Mouse (Mus musculus) kidney, postnatal 0 days (tissue): ENCODE results near the gene Grm3. TPM values are rescaled to one million over a fixed set of nuclear protein-coding genes. Genes with fewer than 3 reads are reported as not detected.

Experiments used
- ATAC-seq: fragments of 200-750 bp; cut with Nextera tagmentation; replicated peaks from 2 replicates; pipeline ENCODE4 v1.8.0; 2017; ENCODE audit warnings: low read depth, moderate number of reproducible peaks, moderate TSS enrichment, moderate library complexity; ENCODE audit not compliant: low FRiP score
- DNase-seq: peaks from one replicate; pipeline ENCODE4 v3.0.0-alpha.2; 2016; ENCODE audit warnings: low spot score
- H3K27ac ChIP-seq: fragments of 300-500 bp; sonication (generic); 2 replicates; pipeline ENCODE4 v1.5.1; 2014; ENCODE audit warnings: mild to moderate bottlenecking
- H3K27me3 ChIP-seq: fragments of 300-500 bp; sonication (generic); 2 replicates; pipeline ENCODE4 v1.6.1; 2014; ENCODE audit warnings: low read length, mixed read lengths; ENCODE audit not compliant: insufficient read depth
- H3K36me3 ChIP-seq: fragments of 300-500 bp; sonication (generic); 2 replicates; pipeline ENCODE4 v1.6.1; 2014; ENCODE audit warnings: low read length, mixed read lengths; ENCODE audit not compliant: insufficient read depth
- H3K4me1 ChIP-seq: fragments of 300-500 bp; sonication (generic); replicated peaks from 2 replicates; pipeline ENCODE4 v1.6.1; 2014; ENCODE audit warnings: antibody characterized with exemption, low read length, mixed read lengths; ENCODE audit not compliant: insufficient read depth
- H3K4me2 ChIP-seq: fragments of 300-500 bp; sonication (generic); 2 replicates; pipeline ENCODE4 v1.6.1; 2014; ENCODE audit warnings: mild to moderate bottlenecking, low read length, moderate library complexity, mixed read lengths
- H3K4me3 ChIP-seq: fragments of 300-500 bp; sonication (generic); replicated peaks from 2 replicates; pipeline ENCODE4 v1.5.1; 2014; ENCODE audit warnings: low read depth, low read length
- H3K9ac ChIP-seq: fragments of 300-500 bp; sonication (generic); 2 replicates; pipeline ENCODE4 v1.6.1; 2014; ENCODE audit warnings: low read depth, low read length
- H3K9me3 ChIP-seq: fragments of 300-500 bp; sonication (generic); replicated peaks from 2 replicates; pipeline ENCODE4 v1.6.1; 2016; ENCODE audit warnings: low read length, inconsistent platforms, mixed read lengths
- CTCF ChIP-seq: IDR thresholded peaks from 2 replicates; pipeline ENCODE4 v1.5.1; 2016; ENCODE audit warnings: antibody characterized with exemption, low read depth, mild to moderate bottlenecking, moderate library complexity
- WGBS: fragments of 180-500 bp; shearing (Covaris S2); extraction: QIAGEN DNeasy Blood & Tissue Kit; methylation state at CpG from one replicate; pipeline ENCODE4 v1.1.7; 2014; 5-methylcytosine and 5-hydroxymethylcytosine counted together
- polyA plus RNA-seq: library from polyadenylated mRNA; unstranded; fragments of >200 nt; fragmentation: Nextera tagmentation; extraction: Ambion mirVana; gene quantifications from 2 replicates; pipeline ENCODE4 v1.2.1, GENCODE M21; 2015

Gene Grm3
- 0.13 and 0.30 TPM in 2 replicates for polyA plus RNA-seq

DNA sequence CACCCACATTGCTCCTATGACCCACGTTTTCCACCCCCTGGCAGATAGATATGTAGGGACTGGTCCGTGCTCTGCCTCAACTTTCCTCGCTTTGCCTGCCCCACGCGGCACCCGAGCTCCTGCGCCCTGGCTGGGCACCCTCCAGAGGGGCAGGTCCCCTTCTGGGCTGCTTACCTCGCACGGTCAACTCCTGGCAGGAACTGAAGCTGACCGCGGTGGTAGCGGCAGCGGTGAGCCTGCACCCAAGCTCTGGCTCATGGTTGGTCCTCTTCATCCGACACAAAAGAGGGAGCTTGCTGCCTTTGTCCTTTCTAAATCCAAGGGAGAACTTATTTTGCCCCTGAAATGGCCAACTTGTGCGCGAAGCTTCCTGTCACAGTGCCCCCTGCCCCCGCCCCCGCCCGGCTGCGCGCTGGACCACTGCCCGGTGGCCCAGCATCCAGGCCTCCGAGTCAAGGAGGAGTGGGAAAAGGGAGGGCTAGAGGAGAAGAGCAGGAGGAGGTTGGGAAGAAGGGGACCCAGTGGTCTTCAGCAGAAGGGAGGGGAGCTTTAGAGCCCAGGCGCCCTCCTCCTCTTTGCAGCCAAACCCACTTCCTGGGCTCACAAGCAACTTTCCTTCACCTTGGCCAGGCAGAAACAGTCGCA is at the start of gene Grm3:
Grm3 (minus strand) TSS at position 215 of the 645 bp plus-strand sequence.
- peak; percentile 4 for DNase-seq
- no peak within 1 kb of the TSS for H3K27ac ChIP-seq
- H3K4me3 ChIP-seq, result peak within 1 kb of the TSS; percentile 34
- H3K4me1 ChIP-seq, result peaks cover 11% of the 10 kb centered on the region
- peak within 1 kb of the TSS; percentile 73 for H3K4me2 ChIP-seq
- ATAC-seq, result 0 out of 2 replicates have a peak, but pooled peaks have one; percentile 20
- 1% methylated on average over 25 of the region's 25 CpGs for WGBS
- H3K36me3 ChIP-seq, result no peaks in the 10 kb centered on the region
- no peak within 1 kb of the TSS for H3K9ac ChIP-seq
- H3K27me3 ChIP-seq, result peaks cover 10% of the 10 kb centered on the region; the same call in 1 of the 2 replicates
- no peak for TF ChIP-seq CTCF
- H3K9me3 ChIP-seq, result no peaks in the 10 kb centered on the region

DNA sequence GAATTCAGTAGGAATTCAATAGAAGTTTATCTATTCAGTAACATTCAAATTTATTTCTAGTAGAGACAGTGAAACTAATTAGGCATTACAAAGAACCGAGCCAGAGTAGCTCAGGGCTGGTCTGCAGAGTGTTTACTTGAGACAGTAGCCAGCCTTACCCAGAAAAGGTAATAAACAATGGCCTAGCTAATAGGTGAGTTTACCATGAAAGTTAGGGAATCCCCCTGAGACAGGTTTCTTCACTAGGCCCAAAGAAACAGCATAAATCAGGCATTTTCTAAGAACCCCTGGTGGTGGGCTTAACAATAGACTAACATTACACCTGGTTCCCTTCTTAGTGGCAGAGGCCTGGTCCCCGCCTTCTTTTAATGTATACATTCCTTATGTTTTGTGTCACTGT is 30.8 kb upstream of the Grm3 start:
- H3K9ac ChIP-seq, result no peak overlapping the region
- ATAC-seq (no peak), DNase-seq (no peak)
- WGBS, result 71% methylated on average over 2 of the region's 2 CpGs
- TF ChIP-seq CTCF, result no peak
- no peaks in the 10 kb centered on the region for H3K4me1 ChIP-seq
- no peaks in the 10 kb centered on the region for H3K36me3 ChIP-seq
- H3K27ac ChIP-seq, result no peak overlapping the region
- H3K27me3 ChIP-seq, result no peaks in the 10 kb centered on the region
- no peaks in the 10 kb centered on the region for H3K9me3 ChIP-seq
- no peak overlapping the region for H3K4me3 ChIP-seq
- H3K4me2 ChIP-seq, result no peak overlapping the region

DNA sequence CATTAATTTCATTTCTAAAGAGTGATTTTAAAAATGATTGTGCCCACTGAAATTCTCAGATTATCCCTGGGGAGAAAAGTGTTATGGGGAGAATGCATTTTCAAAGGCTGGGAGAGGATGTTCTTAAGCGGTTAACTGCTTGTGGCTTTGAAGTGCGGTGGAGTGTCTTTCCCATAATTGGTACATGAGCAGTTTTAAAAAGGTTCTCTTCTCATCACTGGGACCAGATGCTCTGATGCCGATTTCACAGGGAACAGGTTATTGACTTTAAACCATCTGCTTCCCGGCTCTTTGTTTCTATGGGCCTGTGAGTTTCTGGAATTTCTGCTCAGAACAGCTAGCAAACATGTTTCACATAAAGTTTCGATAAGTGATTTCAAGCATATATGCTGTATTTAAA is 23.2 kb upstream of the Grm3 start:
- DNase-seq, result no peak
- no peak for ATAC-seq
- H3K4me3 ChIP-seq, result no peak overlapping the region
- no peaks in the 10 kb centered on the region for H3K4me1 ChIP-seq
- H3K9me3 ChIP-seq, result no peaks in the 10 kb centered on the region
- H3K4me2 ChIP-seq, result no peak overlapping the region
- TF ChIP-seq CTCF, result no peak
- no peaks in the 10 kb centered on the region for H3K36me3 ChIP-seq
- no peak overlapping the region for H3K9ac ChIP-seq
- 66% methylated on average over 5 of the region's 5 CpGs for WGBS
- H3K27me3 ChIP-seq, result no peaks in the 10 kb centered on the region
- H3K27ac ChIP-seq, result no peak overlapping the region

DNA sequence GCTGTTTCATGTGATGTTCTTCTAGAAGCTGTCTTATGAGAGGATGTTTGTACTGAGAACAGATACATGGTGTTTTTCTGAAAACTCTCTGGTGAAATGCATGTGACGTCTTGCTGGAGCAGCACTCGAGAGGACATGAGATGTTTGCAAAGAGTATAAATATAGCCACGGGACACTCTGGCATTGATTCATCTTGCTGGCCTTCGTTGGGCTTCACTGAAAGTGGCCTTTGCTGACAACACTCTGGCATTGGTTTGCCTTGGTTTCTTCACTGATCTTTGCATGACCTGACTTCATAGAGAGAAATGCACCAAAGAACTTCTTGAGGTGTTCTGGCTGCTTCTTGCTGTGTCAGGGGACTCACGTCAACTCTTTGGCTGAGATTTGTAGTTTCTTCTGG is 19.1 kb upstream of the Grm3 start:
- WGBS, result 86% methylated on average over 5 of the region's 5 CpGs
- Histone ChIP-seq H3K9me3 (no peaks in the 10 kb centered on the region), H3K27me3 (no peaks in the 10 kb centered on the region), H3K36me3 (no peaks in the 10 kb centered on the region), H3K4me1 (no peaks in the 10 kb centered on the region), H3K27ac (no peak overlapping the region), H3K9ac (no peak overlapping the region), H3K4me3 (no peak overlapping the region), H3K4me2 (no peak overlapping the region)
- ATAC-seq (no peak), DNase-seq (no peak)
- no peak for TF ChIP-seq CTCF

DNA sequence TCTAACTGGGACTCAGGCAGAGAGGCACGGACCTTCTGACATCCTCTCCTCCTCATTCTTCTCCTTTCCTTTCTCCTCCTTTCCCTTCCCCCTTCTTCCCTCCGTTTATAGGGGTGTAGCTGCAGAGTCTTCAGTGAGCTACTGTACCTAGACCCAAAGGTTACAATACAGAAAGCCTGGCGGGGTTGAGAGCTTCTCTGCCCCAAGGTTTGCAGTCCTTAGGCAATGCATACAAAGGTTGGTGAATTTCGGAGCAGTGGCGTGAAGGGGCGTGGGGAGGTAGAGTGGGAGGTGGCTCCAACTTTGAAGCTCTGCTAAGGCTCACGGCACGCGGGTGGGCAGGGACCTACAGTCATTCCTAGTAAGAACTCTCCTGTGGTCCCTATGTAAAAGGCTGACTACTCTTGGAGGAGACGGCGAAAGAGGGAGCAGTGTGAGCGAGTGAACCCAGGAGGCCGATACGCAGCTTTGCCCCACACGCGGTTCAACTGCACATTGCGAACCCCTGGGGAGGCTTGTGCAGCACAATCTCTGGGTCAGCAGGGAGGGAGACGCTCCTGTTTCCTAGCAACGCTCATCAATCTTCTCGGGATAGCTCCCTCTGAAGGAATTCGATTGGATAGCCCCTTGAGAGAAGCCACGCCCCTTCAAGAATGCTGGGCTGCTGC is 765 bp upstream of the Grm3 start:
- WGBS, result under 1% methylated on average over 22 of the region's 22 CpGs

DNA sequence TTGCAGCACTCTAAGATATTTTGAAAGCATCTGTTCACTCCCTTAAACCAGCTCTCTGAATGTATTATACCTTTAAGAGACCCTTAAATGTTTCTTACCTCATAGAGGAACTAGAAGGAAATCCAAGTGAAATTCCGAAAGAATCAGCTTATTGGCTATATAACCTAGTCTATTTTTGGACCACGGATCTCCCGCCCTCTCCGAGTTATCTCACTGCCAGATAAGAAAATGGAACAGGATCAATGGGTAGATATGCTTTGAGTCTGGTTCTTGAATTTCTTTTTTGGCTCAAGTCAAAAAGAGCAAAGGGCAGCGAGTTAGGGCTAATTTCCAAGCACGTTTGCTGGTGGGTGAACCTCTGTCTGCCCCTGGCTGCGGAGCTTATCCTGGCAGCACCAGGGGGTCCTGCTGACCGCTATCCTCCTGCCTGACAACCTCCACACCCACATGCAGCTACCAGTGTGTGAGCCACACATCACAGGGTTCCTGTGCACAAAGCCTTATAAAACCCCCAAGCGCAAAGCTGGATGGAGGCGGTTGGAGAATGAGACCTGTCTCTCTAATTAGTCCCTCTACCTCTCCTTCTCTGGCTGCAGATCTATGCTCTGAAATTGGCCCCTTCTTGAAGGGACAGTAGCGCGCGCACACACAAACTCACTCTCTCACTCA is 549 bp downstream of the Grm3 start:
- no peak overlapping the region for H3K9ac ChIP-seq
- peak overlapping the region; percentile 34 for H3K4me3 ChIP-seq
- no peak overlapping the region for H3K27ac ChIP-seq
- no peaks in the 10 kb centered on the region for H3K9me3 ChIP-seq
- WGBS, result 9% methylated on average over 13 of the region's 13 CpGs
- no peak for TF ChIP-seq CTCF
- H3K27me3 ChIP-seq, result peaks cover 10% of the 10 kb centered on the region; the same call in 1 of the 2 replicates
- peak overlapping the region; percentile 73 for H3K4me2 ChIP-seq
- ATAC-seq (no peak), DNase-seq (no peak)
- H3K4me1 ChIP-seq, result peaks cover 11% of the 10 kb centered on the region
- H3K36me3 ChIP-seq, result no peaks in the 10 kb centered on the region

More for the DNA sequence above, 765 bp upstream of the Grm3 start:
- Histone ChIP-seq H3K36me3 (no peaks in the 10 kb centered on the region), H3K9ac (no peak overlapping the region), H3K4me2 (peak overlapping the region; percentile 73), H3K27ac (no peak overlapping the region), H3K4me1 (peaks cover 11% of the 10 kb centered on the region), H3K27me3 (peaks cover 10% of the 10 kb centered on the region; the same call in 1 of the 2 replicates), H3K9me3 (no peaks in the 10 kb centered on the region), H3K4me3 (peak overlapping the region; percentile 34)
- peak; percentile 61; the same call in 1 of the 2 replicates for ATAC-seq
- DNase-seq, result peak; percentile 73
- TF ChIP-seq CTCF, result no peak
